Mouse (Mus musculus): ENCODE measurements around the gene Coa7.

Gene Coa7

DNA sequence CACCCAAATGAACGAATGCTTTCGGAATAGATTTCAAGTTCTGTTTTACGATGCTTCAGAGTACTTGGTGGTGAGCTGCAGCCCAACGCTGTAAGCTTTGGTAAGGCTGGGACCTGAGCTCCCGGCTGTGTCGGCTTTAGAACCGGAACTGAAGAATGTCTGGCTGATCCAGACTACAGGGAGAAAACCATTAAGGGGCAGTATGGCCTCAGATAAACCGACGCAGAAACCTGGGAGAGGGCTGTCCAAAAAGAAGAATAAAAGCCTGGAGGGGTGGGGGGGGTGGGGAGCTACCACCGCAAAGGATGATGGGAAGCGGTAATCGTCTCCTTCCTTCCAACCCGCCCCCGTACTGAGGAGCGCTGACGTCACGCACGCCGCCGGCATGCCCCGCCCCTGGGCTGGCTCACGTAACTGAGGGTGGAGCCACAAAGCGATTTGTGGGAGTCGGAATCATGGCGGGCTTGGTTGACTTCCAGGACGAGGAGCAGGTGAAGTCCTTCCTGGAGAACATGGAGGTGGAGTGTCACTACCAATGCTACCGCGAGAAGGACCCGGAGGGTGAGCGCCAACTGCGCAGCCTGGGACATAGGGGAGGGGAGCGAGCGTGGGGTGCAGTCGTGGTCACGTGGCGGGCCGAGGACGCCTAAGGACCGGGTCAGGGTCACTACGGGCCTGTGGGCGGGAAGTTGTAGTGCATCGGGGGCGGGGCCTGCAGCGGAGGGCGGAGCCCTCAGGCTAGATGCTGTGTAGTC, at the start of gene Coa7:
TSS of gene Coa7 (plus strand) at position 411 of the 755 bp plus-strand sequence.
- DNase-seq = peak; percentile 97

DNA sequence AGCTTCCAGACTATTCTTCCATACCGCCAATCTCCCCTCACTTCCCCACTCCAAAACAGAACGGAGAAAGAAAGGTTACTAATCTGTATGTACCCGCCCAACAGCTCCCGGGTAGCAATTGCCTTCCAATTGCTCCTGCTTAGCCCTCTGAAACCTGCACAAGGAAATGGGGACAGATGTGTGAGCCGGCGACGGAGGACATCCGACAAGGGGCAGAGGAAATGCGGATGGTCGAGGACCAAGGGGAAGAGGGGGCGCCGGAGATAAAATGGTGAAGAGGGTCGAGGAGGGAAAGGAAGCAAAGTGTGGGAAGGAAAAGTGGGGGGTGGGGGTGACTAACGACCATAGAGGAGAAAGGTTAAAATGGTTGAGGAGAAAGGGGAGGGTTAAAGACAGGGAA, 27.7 kb upstream of the Coa7 start:
- DNase-seq = no peak

DNA sequence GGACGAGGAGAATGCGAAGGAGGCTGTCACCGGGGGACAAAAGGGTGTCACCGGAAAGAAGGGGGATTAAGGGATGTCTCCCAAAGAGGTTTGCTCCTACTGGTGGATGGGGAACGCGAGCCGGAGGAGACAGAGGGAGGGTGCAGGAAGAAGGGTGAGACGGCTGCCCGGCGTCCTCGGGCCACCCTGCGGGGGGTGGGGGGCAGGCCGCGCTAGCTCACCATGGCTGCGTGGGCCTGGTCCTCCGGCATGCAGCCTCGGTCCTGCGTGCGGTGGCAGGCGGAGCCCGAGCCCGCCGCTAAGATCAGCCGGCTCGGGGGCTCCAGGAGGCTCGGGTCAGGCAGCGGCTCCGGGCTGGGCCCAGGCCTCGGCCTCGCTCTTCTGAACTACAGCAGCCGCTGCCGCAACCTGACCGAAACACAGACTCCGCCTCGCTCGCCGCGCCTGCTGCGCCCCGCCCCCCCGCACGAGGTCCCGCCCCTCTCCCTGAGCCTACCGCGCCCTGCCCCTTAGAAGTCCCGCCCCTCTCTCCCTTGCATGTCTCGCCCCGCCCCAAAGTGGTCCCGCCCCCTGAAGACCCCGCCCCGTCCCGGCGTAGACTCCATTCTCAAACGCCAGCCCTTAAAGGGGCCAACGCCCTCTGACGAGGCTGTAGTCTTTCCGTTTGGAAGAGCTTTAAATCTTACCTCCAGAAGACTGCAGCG, 27.1 kb upstream of the Coa7 start, which contains the start of gene Zyg11b:
TSS of gene Zyg11b (minus strand) at position 427 of the 704 bp plus-strand sequence.
- peak; percentile 88 for DNase-seq

DNA sequence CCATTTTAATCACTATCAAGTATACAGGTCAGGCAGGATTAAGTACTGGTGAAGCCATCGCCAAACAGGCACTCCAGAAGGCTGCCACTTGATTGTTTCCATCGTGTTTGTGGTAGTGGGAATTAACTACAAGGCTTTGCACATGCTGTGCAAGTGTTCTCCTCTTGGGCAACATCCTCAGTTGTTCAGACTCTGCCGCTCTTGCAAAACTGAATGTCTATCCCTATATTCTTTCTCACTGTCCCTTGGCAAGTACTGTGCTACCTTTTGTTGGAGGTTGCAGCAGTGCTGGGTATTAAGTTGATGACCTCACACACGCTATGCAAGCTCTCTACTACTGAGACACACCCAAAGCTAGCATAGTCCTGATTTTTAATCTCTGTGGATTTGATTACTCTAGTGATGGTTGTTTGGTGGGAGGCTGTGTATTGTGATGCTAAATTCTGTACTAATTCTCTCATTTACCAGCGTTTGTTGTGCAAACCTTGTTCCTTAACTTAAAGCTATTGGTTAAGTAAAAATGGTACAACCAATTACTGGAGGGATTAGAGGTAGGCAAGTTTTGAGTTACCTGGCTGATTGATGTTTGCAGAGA, 25.5 kb upstream of the Coa7 start:
- DNase-seq = no peak

DNA sequence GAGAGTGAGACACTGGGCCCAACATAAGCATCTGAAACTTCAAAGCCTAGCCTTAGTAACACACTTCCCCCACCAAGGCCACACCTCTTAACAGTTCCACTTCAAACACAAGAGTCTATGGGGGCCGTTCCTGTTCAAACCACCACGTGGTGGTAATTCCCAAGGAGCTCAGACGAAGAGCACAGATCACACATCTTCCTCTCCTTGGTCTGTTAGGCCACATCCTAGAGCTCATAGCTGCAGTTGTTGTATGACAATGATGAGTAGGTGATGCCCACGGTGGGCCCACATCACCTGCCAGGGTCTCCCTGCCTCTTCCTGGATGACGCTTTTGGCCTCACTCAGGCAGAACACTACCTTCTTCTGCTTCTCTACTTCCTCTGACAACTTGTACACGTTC, 17.2 kb upstream of the Coa7 start:
- no peak for DNase-seq

DNA sequence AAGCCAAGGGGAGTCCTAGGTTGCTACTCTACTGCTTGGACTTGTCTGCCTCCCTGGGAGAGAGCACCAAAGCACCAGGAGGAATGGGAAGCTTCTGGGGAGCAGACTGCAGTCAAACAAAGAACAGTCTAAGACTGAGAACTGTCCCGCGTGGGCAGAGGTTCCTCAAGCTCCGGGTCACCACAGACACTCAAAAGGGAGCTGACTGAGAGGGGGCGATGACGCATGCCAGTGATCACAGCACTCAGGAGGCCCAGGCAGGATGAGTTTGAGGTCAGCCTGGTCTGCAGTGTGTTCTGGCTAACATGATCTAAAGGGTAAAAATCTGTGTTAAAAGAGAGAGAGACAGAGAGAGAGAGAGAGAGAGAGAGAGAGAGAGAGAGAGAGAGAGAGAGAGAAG, 13.9 kb upstream of the Coa7 start:
- no peak for DNase-seq

DNA sequence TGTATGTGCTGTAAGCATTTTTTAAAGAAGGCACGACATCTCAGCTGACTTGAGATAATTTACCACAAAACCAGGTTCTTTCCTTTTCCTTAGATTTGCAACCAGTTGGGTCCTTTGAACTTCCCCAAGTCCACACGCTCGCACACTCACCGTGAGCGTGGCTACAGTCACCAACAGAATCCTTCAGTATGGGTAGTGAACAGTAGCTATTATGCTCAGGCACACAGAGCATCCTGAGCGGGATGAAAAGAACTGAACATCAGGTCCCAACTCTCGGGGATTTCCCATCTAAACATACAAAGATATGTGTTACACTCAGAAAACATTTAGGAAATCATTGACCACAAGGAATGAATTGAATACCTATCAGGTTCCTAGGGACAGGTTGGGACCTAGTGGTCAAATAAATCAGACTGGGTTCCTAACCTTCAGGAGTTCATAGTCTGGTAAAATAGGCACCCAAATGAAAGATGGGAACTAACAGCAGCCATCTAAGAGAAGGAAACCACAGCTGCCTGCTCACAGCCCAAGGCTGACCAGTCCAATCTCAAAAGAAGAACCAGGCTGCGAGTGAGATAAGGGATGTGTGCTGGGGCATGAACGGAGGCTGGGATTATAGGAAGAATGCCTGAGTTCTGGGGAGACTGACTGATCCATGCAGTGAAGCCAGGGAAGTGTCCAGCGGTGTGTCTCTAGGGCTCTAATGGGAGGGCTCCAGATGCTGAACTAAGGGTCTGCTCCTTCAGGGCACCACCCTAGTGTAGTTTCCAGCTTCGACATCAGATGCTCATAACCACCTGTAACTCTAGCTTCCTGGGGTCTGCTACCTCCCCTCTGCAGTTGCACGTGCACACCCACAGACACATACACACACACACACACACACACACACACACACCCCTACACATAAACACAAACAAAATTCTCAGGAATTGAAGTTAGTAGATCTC, 10.0 kb upstream of the Coa7 start:
- no peak for DNase-seq

DNA sequence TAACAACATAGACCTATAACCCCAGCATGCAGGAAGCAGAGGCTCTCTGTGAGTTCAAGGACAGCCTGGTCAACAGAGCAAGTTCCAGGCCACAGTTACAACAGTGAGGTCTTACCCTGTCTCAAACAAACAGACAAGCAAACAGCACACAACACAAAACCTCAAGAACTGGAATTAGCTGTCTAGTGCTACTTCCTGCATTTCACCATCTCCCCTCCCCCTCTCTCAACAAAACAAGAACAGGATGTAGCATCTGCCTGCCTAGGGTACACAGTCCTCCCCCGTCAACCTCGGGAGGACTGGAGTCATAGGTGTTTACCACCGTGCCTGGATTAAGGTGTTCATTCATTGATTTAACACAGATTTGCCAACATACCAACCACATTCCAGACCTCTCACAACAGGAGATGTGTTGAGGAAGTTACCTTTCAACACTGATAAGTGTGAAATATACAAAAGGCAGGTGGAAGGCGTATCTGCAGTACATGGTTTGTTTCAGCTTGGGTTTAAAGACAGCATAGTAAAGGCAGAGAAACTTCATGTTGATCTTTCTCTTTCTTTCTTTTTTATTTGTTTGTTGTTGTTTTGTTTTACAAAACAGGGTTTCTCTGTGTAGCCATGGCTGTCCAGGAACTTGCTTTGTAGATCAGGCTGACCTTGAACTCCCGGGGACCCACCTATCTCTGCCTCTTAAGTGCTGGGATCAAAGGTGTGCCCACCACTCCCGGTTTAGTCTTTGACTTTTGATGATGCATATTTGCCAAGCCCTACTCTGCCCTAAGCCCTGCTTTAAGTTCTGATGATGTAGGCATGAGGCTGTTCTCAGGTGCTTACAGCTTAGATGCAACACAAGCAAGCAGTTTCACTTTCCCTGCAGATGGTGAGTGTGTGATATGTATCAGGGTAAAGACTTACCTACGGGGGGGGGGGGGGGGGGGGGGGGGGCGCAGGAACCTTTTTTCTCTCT, 9.0 kb upstream of the Coa7 start:
- DNase-seq = no peak

DNA sequence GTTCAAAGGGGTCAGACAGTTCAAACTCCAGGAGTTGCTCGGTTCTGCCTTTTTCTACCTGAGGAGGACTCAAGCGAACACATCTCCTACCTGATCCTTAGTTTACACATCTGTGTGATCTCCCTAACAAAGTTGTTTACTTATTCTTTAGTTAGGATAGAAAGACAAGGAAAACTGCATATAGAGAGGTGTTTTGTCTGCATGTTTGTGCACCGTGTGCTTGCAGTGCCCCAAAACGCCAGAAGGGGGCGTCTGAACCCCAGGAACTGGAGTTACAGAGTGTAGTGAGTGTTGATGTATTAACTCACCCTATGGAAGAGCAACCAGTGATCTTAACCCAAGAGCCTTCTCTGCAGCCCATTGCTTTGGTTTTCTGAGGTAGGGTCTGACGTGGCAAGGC, 8.2 kb upstream of the Coa7 start:
- DNase-seq = no peak

DNA sequence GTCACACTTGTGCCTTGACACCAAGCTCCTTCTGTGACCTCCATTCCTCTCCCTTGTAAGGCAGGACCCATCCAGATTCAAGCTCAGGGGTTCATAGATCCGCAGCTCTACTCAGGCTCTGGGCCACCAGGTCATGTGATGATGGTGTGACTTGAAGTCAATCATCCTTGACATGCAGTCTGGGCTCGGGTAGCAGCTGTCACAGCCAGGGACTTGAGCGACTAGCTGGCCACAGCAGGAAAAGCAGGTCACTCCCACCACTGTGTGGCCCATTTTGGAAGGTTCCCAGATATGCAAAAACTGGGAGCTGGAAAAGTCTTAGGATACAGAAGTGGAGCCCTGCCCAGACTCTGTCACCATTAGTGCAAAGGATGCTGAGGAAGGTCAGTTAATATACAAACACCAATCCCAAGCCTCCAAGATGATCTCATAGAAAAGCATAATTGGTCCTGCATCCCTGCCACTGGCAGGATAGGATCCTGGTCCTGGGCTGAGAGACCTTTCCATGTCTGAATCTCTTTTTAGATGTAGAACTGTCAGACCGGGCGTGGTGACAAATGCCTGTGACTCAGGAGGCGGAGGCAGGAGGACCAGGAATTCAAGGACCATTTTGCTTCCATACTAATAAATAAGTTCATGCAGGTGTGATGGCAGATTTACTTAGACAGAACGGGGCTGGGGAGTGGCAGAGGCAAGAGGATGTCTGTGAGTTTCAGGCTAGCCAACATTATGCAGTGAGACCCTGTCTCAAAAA, 7.1 kb upstream of the Coa7 start:
- no peak for DNase-seq

DNA sequence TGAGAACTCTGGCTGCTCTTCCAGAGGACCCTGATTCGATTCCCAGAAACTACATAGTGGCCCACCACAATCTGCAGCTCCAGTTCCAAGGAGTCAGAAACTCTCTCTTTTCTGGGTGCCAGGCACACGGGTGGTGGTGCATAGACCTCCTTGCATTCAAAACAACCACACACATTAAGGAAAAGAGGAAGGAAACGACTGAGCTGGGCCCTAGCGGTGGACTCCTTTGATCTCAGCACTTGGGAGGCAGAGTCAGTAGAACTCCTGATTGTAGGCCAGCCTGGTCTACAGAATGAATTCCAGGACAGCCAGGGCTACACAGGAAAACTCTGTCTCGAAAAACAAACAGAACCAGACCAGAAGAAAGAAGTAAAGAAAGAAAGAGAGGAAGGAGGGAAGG, 4.4 kb upstream of the Coa7 start:
- DNase-seq = no peak

DNA sequence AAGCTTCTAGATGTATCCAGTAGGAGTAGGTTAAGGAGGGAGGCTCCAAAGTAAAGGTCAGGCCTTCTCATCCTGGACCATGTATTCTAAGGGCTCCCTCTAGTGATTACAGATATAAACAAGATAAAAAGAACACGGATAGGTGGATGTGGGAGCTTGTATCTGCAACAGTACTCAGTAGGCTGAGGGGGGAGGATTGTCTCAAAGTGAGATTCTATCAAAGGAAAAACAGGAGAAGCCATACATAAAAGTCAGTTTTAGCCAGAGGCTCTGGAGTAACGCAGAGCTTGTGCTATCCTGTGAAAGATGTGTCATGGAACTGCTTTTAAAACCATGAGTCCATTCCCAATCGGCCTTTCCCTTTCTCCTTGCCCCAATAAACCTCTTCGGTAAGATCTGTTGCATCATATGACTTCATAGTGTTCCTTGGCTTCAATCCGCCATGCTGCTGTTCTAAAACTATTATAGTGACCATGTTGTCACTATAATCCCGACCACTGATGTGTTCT, 815 bp upstream of the Coa7 start:
- peak; percentile 23 for DNase-seq

DNA sequence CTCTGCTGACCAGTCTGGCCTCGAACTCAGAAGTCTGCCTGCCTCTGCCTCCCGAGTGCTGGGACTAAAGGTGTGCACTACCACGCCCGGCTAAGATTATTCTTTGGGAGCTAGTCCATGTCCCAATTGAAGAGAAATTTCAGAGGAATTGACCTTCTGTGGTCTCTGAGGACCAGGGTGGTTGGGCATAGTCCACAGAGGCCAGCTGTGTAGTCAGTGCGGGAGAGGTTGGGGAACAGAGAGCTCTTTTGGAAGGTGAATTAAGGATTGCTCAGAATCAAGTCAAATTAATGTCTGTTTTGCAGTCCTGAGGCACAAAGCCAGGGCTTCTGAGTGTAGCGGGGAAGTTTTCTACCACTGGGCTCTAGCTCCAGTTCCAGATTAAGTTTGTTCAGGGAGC, 1.9 kb downstream of the Coa7 start:
- DNase-seq = no peak

DNA sequence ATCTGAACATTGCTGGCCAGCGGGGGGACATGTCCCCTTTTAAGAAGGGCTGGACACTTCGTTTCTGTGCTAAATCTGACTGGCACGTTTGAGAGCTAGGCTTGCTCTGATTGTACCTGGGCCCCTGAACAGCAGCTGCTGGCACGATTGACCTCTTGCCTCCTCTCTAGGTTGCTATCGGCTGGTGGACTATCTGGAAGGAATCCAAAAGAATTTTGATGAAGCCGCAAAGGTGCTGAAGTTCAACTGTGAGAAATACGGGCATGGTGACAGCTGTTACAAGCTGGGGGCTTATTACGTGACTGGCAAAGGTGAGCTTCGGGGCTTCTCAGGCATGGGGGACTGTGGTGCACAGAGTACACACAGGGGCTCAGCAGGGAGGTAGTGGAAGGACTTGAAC, 4.1 kb downstream of the Coa7 start:
- DNase-seq = no peak

DNA sequence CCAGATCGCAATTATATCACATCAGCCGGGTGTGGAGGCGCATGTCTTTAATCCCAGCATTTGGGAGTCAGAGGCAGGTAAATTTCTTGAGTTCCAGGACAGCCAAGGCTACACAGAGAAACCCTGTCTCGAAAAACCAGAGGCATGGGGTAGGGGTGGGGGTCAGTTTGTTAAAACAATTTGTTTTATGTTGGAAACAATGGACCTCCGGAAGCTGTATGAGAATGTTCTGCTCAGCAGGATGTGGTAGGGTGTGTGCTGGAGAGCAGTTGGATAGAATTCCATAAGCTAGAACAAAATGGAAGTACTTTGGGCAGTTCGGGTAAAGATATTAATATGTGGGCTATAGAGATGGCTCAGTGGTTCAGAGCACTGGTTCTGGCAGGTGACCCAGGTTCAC, 7.5 kb downstream of the Coa7 start:
- no peak for DNase-seq

DNA sequence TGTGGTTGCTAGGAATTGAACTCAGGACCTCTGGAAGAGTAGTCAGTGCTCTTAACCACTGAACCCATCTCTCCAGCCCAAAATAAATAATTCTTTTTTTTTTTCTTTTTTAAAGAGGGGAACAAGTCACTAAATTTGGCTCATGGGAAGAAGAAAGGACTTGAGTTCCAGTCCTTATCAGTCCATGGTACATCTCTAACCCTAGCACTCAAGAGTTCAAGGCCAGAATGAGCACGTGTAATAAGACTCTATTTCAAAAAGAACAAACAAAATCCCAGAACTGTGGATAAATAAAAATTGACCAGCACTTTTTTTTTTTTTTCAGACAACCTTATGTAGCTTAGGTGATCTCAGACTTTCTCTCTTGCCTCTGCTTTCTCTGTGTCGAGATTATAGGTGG, 8.8 kb downstream of the Coa7 start:
- DNase-seq = no peak

DNA sequence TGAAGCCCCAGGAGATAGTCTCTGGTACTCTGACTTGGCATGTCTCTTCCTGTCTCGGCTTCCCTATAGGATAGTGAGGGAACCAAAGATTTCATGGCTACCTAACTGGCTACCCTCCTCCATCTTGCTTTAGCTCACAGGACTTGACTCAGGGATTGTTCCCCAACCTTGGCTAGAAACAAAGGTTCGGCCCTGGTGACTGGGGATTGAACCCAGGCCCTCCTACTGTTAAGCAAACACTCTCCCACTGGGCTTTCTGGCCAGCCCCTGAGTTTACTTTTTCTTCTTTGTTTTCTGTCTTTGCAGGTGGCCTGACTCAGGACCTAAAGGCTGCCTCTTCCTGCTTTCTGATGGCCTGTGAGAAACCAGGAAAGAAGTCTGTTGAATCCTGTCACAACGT, 9.9 kb downstream of the Coa7 start:
- DNase-seq = no peak

DNA sequence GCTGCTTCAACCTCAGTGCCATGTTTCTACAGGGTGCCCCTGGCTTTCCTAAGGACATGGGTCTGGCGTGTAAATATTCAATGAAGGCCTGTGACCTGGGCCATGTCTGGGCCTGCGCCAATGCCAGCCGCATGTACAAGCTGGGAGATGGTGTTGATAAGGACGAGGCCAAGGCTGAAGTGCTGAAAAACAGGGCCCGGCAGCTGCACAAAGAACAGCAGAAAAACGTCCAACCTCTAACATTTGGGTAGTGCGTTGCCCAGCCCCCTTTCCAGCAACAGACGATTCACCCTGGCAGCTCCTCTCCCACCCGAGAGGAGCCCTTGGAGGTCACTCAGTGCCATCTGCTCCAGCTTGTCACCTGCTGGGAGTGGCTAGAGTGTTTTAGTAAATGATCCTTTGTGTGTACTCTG, 10.4 kb downstream of the Coa7 start:
- DNase-seq = peak; percentile 19

DNA sequence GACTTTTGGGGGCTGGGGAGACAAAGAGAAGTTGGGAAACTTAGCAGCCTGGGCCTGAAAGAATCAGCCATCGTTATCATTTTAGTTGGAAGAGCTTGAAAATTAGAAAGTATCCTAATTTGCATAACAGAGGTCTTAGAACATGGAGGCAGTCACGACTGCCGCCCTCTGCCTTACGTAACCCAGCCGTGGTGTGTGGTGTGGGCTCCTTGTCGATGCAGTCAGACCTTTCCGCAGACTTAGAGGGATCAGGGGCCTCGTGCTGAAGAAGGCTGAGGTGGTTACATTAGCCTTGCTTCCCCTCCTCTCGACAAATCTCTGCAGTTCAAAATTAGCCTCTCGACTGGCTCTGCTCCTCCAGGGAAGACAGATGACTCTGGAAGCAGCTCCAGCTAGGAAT, 10.9 kb downstream of the Coa7 start:
- DNase-seq = peak; percentile 66

DNA sequence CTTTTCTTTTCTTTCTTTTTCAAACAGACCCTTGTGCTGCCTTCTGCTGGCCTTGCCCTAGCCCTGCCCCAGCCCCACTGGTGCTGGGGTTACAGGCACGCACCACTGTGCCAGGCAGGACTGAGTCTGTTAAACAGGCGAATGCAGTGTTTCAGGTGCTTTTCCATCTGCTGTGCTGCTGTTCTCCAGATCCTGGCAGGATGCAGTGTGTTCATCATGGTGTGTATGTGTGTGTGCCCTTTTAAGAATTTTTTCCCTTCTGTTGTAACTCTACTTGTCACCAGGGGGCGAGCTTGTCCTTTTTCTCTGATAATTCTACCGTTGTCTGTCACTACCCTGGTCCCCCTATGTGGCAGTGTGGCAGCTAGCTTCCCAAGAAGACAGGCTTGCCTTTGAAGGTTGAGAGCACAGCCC, 11.3 kb downstream of the Coa7 start:
- DNase-seq = peak; percentile 28

DNA sequence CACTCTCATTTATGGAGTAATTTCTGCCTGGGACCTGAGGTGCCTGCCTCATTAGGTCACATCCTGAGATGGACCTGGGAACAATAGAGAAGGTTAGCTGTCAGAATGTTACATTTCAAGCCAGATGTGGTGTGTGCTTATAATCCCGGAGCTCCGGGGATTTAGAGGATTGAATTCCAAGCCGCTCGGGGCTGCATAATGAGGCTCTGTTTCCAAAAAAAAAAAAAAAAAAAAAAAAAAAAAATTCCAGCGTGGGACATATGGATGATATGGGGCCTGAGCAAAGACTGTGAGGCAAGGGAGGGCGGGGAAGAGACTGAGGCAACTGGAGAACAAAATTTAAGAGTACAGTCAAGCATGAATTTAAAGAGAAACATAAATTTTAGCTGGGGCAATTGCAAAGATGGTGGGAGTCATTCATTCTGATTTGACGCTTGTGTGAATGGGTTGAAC, 16.7 kb downstream of the Coa7 start:
- DNase-seq = no peak
